Mouse (Mus musculus) small intestine, adult 2 months (tissue): ENCODE results near the gene Glb1. TPM values are rescaled to one million over a fixed set of nuclear protein-coding genes. Genes with fewer than 3 reads are reported as not detected.
"Not testable (repeated sequence)": the region's sequence is repeated elsewhere in the genome, so short reads cannot be mapped to it uniquely, and the experiment has no call there.

Experiments
- H3K27ac ChIP-seq: fragments of 200-500 bp; 2 replicates; pipeline ENCODE4 v1.5.1; 2012; ENCODE audit warnings: low read depth, low read length, control low read depth, inconsistent platforms; ENCODE audit not compliant: insufficient read depth
- H3K27me3 ChIP-seq: fragments of 200-500 bp; 2 replicates; pipeline ENCODE4 v1.6.1; 2012; ENCODE audit warnings: mild to moderate bottlenecking, moderate library complexity, low read length, inconsistent platforms; ENCODE audit not compliant: control insufficient read depth, insufficient read depth
- H3K36me3 ChIP-seq: fragments of 200-500 bp; 2 replicates; pipeline ENCODE4 v1.6.1; 2012; ENCODE audit warnings: mild to moderate bottlenecking, low read length, control low read depth, inconsistent platforms; ENCODE audit not compliant: control insufficient read depth, insufficient read depth
- H3K4me1 ChIP-seq: fragments of 200-500 bp; 2 replicates; pipeline ENCODE4 v1.6.1; 2012; ENCODE audit warnings: low read length, inconsistent platforms, mixed read lengths; ENCODE audit not compliant: control insufficient read depth, insufficient read depth, insufficient read length
- H3K4me3 ChIP-seq: fragments of 200-500 bp; 2 replicates; pipeline ENCODE4 v1.5.1; 2012; ENCODE audit warnings: low read depth, mild to moderate bottlenecking, control low read depth, inconsistent platforms, low read length, moderate library complexity
- CTCF ChIP-seq: fragments of 200-500 bp; IDR thresholded peaks from 2 replicates; pipeline ENCODE4 v1.5.1; 2012; ENCODE audit warnings: low read depth, mild to moderate bottlenecking, control low read depth, inconsistent platforms, low read length, moderate library complexity, mixed read lengths; ENCODE audit not compliant: insufficient replicate concordance, insufficient read length; ENCODE audit errors: extremely low read depth
- POLR2A ChIP-seq: fragments of 200-500 bp; IDR thresholded peaks from 2 replicates; pipeline ENCODE4 v1.6.1; 2012; ENCODE audit warnings: low read depth, mild to moderate bottlenecking, control low read depth, inconsistent platforms, low read length, moderate library complexity
- WGBS: fragments of 180-500 bp; shearing (Covaris S2); methylation state at CpG from one replicate; pipeline ENCODE4 v1.1.7; 2018; 5-methylcytosine and 5-hydroxymethylcytosine counted together
- polyA plus RNA-seq: library from polyadenylated mRNA; depleted of rRNA; stranded (reverse); fragments of >200 nt; gene quantifications from 2 replicates; pipeline ENCODE4 v1.2.3, GENCODE M21; 2012

Glb1 gene
- polyA plus RNA-seq, 1 experiment, result 25.4 TPM

- H3K4me1 ChIP-seq, result no peaks in the 10 kb centered on the region
- no peaks in the 10 kb centered on the region for H3K27me3 ChIP-seq
- TF ChIP-seq POLR2A (no peak), CTCF (no peak)
- no peak overlapping the region for H3K4me3 ChIP-seq
- 80% methylated on average over 3 of the region's 3 CpGs for WGBS
- H3K36me3 ChIP-seq, result 0 out of 2 replicates have a peak, but pooled peaks cover 4% of the 10 kb centered on the region
- H3K27ac ChIP-seq, result no peak overlapping the region
Observed at GRCm38 (mm10) chr9:114388701-114389370, 12.0 kb upstream of the Glb1 start.

GRCm38 (mm10) chr9:114389371-114389904, 11.4 kb upstream of the Glb1 start:
- Histone ChIP-seq H3K27ac (no peak overlapping the region), H3K27me3 (no peaks in the 10 kb centered on the region), H3K4me3 (peak overlapping the region; percentile 98), H3K4me1 (no peaks in the 10 kb centered on the region), H3K36me3 (0 out of 2 replicates have a peak, but pooled peaks cover 4% of the 10 kb centered on the region)
- TF ChIP-seq CTCF (peak; percentile 50; the same call in 1 of the 2 replicates), POLR2A (no peak)
- WGBS, result 89% methylated on average over 8 of the region's 8 CpGs

GRCm38 (mm10) chr9:114389905-114390748, 10.7 kb upstream of the Glb1 start, which contains the start of gene Crtap:
TSS of gene Crtap (minus strand) at chr9:114390675.
- no peak for TF ChIP-seq CTCF
- no peak; the same call in none of the 2 replicates for TF ChIP-seq POLR2A
- peaks cover 3% of the 10 kb centered on the region; the same call in 1 of the 2 replicates for H3K4me1 ChIP-seq
- H3K4me3 ChIP-seq, result peak within 1 kb of the TSS; percentile 98
- H3K36me3 ChIP-seq, result 0 out of 2 replicates have a peak, but pooled peaks cover 2% of the 10 kb centered on the region
- peak within 1 kb of the TSS; percentile 35; the same call in 1 of the 2 replicates for H3K27ac ChIP-seq
- WGBS, result 3% methylated on average over 93 of the region's 96 CpGs
- no peaks in the 10 kb centered on the region for H3K27me3 ChIP-seq

GRCm38 (mm10) chr9:114390749-114391075, 10.2 kb upstream of the Glb1 start:
- whole genome bisulfite sequencing, result 3% methylated on average over 10 of the region's 10 CpGs
- H3K4me3 ChIP-seq, result peak overlapping the region; percentile 98
- H3K27me3 ChIP-seq, result no peaks in the 10 kb centered on the region
- H3K4me1 ChIP-seq, result peaks cover 5% of the 10 kb centered on the region; the same call in 1 of the 2 replicates
- H3K36me3 ChIP-seq, result no peaks in the 10 kb centered on the region
- H3K27ac ChIP-seq, result no peak overlapping the region
- no peak for TF ChIP-seq POLR2A

GRCm38 (mm10) chr9:114394136-114394535, 6.7 kb upstream of the Glb1 start:
- not testable (repeated sequence) for H3K27me3 ChIP-seq, H3K36me3 ChIP-seq, H3K27ac ChIP-seq, H3K4me3 ChIP-seq, H3K4me1 ChIP-seq
- WGBS, result 38% methylated on average over 6 of the region's 6 CpGs

GRCm38 (mm10) chr9:114394677-114395076, 6.2 kb upstream of the Glb1 start:
- WGBS, result 63% methylated on average over 8 of the region's 8 CpGs
- TF ChIP-seq CTCF, result no peak
- no peak for TF ChIP-seq POLR2A
- H3K4me1 ChIP-seq, result peaks cover 5% of the 10 kb centered on the region; the same call in 1 of the 2 replicates
- H3K4me3 ChIP-seq, result no peak overlapping the region
- H3K36me3 ChIP-seq, result no peaks in the 10 kb centered on the region
- no peak overlapping the region for H3K27ac ChIP-seq
- no peaks in the 10 kb centered on the region for H3K27me3 ChIP-seq

- Histone ChIP-seq H3K4me1 (peaks cover 5% of the 10 kb centered on the region; the same call in 1 of the 2 replicates), H3K27ac (no peak overlapping the region), H3K4me3 (no peak overlapping the region), H3K36me3 (no peaks in the 10 kb centered on the region), H3K27me3 (no peaks in the 10 kb centered on the region)
- 43% methylated on average over 4 of the region's 4 CpGs for WGBS
- TF ChIP-seq CTCF (no peak), POLR2A (no peak)
Observed at GRCm38 (mm10) chr9:114395258-114395657, 5.6 kb upstream of the Glb1 start.
